Mouse (Mus musculus) testis, adult 2 months (tissue): ENCODE results near the gene Myom3. TPM values are rescaled to one million over a fixed set of nuclear protein-coding genes. Genes with fewer than 3 reads are reported as not detected.
"Not testable (repeated sequence)": the region's sequence is repeated elsewhere in the genome, so short reads cannot be mapped to it uniquely, and the experiment has no call there.

Experiments used
- H3K27ac ChIP-seq: fragments of 200-500 bp; 2 replicates; pipeline ENCODE4 v1.5.1; 2012; ENCODE audit warnings: low read depth, low read length; ENCODE audit not compliant: control insufficient read depth, insufficient read depth
- H3K27me3 ChIP-seq: fragments of 200-500 bp; 2 replicates; pipeline ENCODE4 v1.6.1; 2012; ENCODE audit warnings: mild to moderate bottlenecking, low read length, moderate library complexity; ENCODE audit not compliant: control insufficient read depth, insufficient read depth
- H3K36me3 ChIP-seq: fragments of 200-500 bp; 2 replicates; pipeline ENCODE4 v1.6.1; 2012; ENCODE audit warnings: mild to moderate bottlenecking, low read length; ENCODE audit not compliant: control insufficient read depth, insufficient read depth
- H3K4me1 ChIP-seq: fragments of 200-500 bp; 2 replicates; pipeline ENCODE4 v1.6.1; 2012; ENCODE audit warnings: low read length; ENCODE audit not compliant: control insufficient read depth, insufficient read depth
- H3K4me3 ChIP-seq: fragments of 200-500 bp; 2 replicates; pipeline ENCODE4 v1.5.1; 2012; ENCODE audit warnings: low read depth, mild to moderate bottlenecking, low read length, moderate library complexity, mixed read lengths; ENCODE audit not compliant: control insufficient read depth
- CTCF ChIP-seq: fragments of 200-500 bp; IDR thresholded peaks from 2 replicates; pipeline ENCODE4 v1.5.1; 2012; ENCODE audit warnings: low read depth, mild to moderate bottlenecking, inconsistent platforms, low read length, moderate library complexity; ENCODE audit not compliant: control insufficient read depth, insufficient read depth, insufficient replicate concordance
- POLR2A ChIP-seq: fragments of 200-500 bp; IDR thresholded peaks from 2 replicates; pipeline ENCODE4 v1.6.1; 2012; ENCODE audit warnings: low read depth, mild to moderate bottlenecking, inconsistent platforms, low read length, moderate library complexity; ENCODE audit not compliant: control insufficient read depth
- polyA plus RNA-seq: library from polyadenylated mRNA; depleted of rRNA; stranded (reverse); fragments of >200 nt; gene quantifications from 2 replicates; pipeline ENCODE4 v1.2.3, GENCODE M21; 2012; rRNA removed

Myom3 gene
- 0.45 and 0.47 TPM in 2 replicates for polyA plus RNA-seq

DNA sequence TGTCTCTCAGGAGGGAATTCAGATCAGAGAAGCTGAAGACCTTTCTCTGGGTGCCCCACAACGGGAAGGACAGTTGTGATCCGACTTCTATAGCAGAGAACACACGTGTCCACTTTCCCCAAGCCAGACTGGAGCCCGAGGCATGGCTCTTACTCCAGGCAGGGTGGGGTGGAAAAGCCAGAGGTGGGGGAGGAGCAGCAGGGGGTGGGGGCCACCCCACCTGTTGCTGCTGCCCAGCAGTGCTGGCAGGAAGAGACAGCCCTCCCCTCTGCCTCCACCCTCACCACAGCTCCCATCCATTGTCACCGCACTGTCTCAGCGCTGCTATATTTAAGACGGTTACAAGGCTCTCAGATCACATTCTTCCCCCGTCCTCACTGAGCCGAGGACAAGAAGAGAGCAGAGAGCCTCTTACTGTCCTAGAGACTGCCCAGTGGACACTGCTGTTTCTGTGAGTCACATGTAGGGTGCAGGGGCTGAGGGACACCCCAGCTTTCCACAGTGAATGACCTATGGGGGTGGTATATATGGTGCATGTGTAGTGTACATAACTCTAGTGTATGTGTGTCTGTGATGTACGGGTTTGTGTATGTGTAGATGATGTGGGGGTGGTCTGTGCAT is at the start of gene Myom3:
Gene Myom3, plus strand, starts transcription at position 360 of the 621 bp plus-strand sequence.
- Histone ChIP-seq H3K27ac (no peak within 1 kb of the TSS), H3K4me1 (peaks cover 8% of the 10 kb centered on the region)

DNA sequence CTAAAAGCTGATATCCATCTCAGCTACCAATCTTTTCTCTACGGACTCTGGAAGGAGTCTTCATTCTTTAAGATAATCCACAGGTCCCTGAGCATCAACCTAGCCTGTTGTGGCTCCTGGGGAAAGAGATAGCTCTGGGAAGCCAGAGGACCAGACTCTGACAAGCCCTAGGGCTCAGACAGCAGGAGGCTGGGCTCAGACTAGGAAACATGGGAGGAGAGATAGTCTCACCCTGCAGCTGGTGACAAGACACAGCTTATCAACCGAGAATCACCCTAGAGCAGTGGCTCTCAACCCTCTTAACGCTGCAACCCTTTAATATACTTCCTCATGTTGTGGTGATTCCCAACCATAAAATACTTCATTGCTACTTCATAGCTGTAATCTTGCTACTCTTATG is 49.1 kb upstream of the Myom3 start:
- no peaks in the 10 kb centered on the region for H3K36me3 ChIP-seq
- no peak for TF ChIP-seq CTCF
- TF ChIP-seq POLR2A = no peak
- H3K4me3 ChIP-seq = no peak overlapping the region
- H3K27ac ChIP-seq = no peak overlapping the region
- H3K4me1 ChIP-seq = no peaks in the 10 kb centered on the region
- no peaks in the 10 kb centered on the region for H3K27me3 ChIP-seq

More for the DNA sequence above, at the start of gene Myom3:
- no peak for TF ChIP-seq CTCF
- no peak for TF ChIP-seq POLR2A
- Histone ChIP-seq H3K4me3 (no peak within 1 kb of the TSS), H3K27me3 (no peaks in the 10 kb centered on the region), H3K36me3 (no peaks in the 10 kb centered on the region)

DNA sequence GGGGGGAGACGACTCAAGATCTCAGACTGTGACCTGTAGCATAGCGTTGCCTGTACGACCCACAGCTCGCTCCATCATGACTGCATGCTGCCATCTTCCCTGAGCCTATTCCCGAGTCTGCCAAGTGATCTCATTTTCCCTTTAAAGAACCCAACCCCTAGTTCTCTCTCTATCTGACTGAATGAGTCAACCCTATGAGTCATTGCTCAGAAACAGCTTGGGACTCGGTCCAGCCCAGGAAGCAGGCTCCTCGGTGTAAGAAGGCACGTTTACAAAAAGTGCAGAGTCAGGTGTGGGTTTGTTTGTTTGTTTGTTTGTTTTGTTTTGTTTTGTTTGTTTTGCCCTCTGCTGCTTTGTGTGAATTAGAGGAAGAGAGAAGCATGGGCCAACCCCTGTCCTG is 44.7 kb upstream of the Myom3 start:
- Histone ChIP-seq H3K27ac (no peak overlapping the region), H3K36me3 (no peaks in the 10 kb centered on the region)
- no peak for TF ChIP-seq POLR2A
- TF ChIP-seq CTCF = no peak

DNA sequence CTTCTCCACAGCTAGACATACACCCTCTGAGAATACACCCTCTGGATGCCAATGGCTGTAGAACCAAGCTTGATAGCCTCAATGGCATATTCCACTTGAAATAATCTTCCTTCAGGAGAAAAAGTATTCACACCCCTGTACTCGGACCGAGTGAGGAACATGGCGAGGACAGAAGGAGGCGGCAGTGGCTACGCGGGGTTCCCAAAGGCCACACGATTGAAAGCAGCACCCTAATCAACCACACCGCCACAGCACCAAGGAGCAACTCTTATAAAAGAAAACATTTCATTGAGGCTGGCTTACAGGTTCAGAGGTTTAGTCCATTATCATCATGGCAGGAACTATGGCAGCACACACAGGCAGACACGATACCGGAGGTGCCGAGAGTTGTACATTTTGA is 43.1 kb upstream of the Myom3 start:
- not testable (repeated sequence) for H3K4me3 ChIP-seq, H3K4me1 ChIP-seq, H3K27me3 ChIP-seq, H3K36me3 ChIP-seq, H3K27ac ChIP-seq

More for the DNA sequence above, 44.7 kb upstream of the Myom3 start:
- Histone ChIP-seq H3K4me1 (no peaks in the 10 kb centered on the region), H3K4me3 (no peak overlapping the region), H3K27me3 (no peaks in the 10 kb centered on the region)

GRCm38 (mm10) chr4:135722540-135723290 is 36.8 kb upstream of the Myom3 start:
- TF ChIP-seq POLR2A = no peak
- TF ChIP-seq CTCF = peak; percentile 71; the same call in 1 of the 2 replicates
- Histone ChIP-seq H3K36me3 (no peaks in the 10 kb centered on the region), H3K4me1 (peaks cover 13% of the 10 kb centered on the region), H3K27ac (no peak overlapping the region), H3K27me3 (no peaks in the 10 kb centered on the region; the same call in 1 of the 2 replicates), H3K4me3 (no peak overlapping the region)

GRCm38 (mm10) chr4:135726416-135726815 is 33.1 kb upstream of the Myom3 start:
- Histone ChIP-seq H3K4me1 (peaks cover 17% of the 10 kb centered on the region), H3K4me3 (no peak overlapping the region), H3K27me3 (no peaks in the 10 kb centered on the region; the same call in 1 of the 2 replicates), H3K27ac (no peak overlapping the region), H3K36me3 (no peaks in the 10 kb centered on the region)
- no peak for TF ChIP-seq CTCF

GRCm38 (mm10) chr4:135727817-135728216 is 31.7 kb upstream of the Myom3 start, which contains the start of gene Il22ra1:
TSS of gene Il22ra1 (plus strand) at chr4:135728172.
- no peak within 1 kb of the TSS for H3K4me3 ChIP-seq
- TF ChIP-seq CTCF (no peak), POLR2A (no peak)
- peaks cover 17% of the 10 kb centered on the region for H3K4me1 ChIP-seq
- H3K27ac ChIP-seq = no peak within 1 kb of the TSS
- no peaks in the 10 kb centered on the region; the same call in 1 of the 2 replicates for H3K27me3 ChIP-seq
- H3K36me3 ChIP-seq = no peaks in the 10 kb centered on the region

- H3K36me3 ChIP-seq = no peaks in the 10 kb centered on the region
- TF ChIP-seq POLR2A (no peak), CTCF (no peak)
- H3K27ac ChIP-seq = no peak overlapping the region
- H3K4me1 ChIP-seq = peaks cover 17% of the 10 kb centered on the region
- H3K4me3 ChIP-seq = no peak overlapping the region
- H3K27me3 ChIP-seq = no peaks in the 10 kb centered on the region; the same call in 1 of the 2 replicates
Measured at GRCm38 (mm10) chr4:135730204-135730603, 29.3 kb upstream of the Myom3 start.
